Mouse (Mus musculus) kidney, embryonic 16.5 days (tissue): ENCODE data around the gene Car5a. TPM values are rescaled to one million over a fixed set of nuclear protein-coding genes. Genes with fewer than 3 reads are reported as not detected.

Experiments
- ATAC-seq: fragments of 200-750 bp; cut with Nextera tagmentation; 2 replicates; pipeline ENCODE4 v1.8.0; 2017; ENCODE audit warnings: moderate TSS enrichment; ENCODE audit not compliant: low FRiP score, low TSS enrichment
- H3K27ac ChIP-seq: fragments of 300-500 bp; sonication (generic); 2 replicates; pipeline ENCODE4 v1.5.1; 2014; ENCODE audit warnings: low read length
- H3K27me3 ChIP-seq: fragments of 300-500 bp; sonication (generic); 2 replicates; pipeline ENCODE4 v1.6.1; 2014; ENCODE audit warnings: low read length, control low read depth, mixed read lengths; ENCODE audit not compliant: insufficient read depth
- H3K36me3 ChIP-seq: fragments of 300-500 bp; sonication (generic); 2 replicates; pipeline ENCODE4 v1.6.1; 2014; ENCODE audit warnings: low read length, control low read depth, mixed read lengths; ENCODE audit not compliant: insufficient read depth
- H3K4me1 ChIP-seq: fragments of 300-500 bp; sonication (generic); 2 replicates; pipeline ENCODE4 v1.6.1; 2014; ENCODE audit warnings: low read length, control low read depth, mixed read lengths; ENCODE audit not compliant: insufficient read depth
- H3K4me2 ChIP-seq: fragments of 300-500 bp; sonication (generic); replicated peaks from 2 replicates; pipeline ENCODE4 v1.6.1; 2014; ENCODE audit warnings: low read depth, low read length
- H3K4me3 ChIP-seq: fragments of 300-500 bp; sonication (generic); 2 replicates; pipeline ENCODE4 v1.5.1; 2014; ENCODE audit warnings: mild to moderate bottlenecking, low read length
- H3K9ac ChIP-seq: fragments of 300-500 bp; sonication (generic); replicated peaks from 2 replicates; pipeline ENCODE4 v1.6.1; 2014; ENCODE audit warnings: low read length
- H3K9me3 ChIP-seq: fragments of 300-500 bp; sonication (generic); 2 replicates; pipeline ENCODE4 v1.6.1; 2016; ENCODE audit warnings: low read length, control low read depth
- WGBS: fragments of 180-500 bp; shearing (Covaris S2); extraction: QIAGEN DNeasy Blood & Tissue Kit; methylation state at CpG from one replicate; pipeline ENCODE4 v1.1.7; 2014; 5-methylcytosine and 5-hydroxymethylcytosine counted together
- polyA plus RNA-seq: library from polyadenylated mRNA; unstranded; fragments of >200 nt; fragmentation: Nextera tagmentation; extraction: Ambion mirVana; gene quantifications from 2 replicates; pipeline ENCODE4 v1.2.1, GENCODE M21; 2015

The Car5a gene
- polyA plus RNA-seq, 1 experiment from 2014 or later: not detected

GRCm38 (mm10) chr8:121877828-121878480 lies 66.8 kb downstream of the Car5a start:
- H3K27ac ChIP-seq: no peak overlapping the region
- no peaks in the 10 kb centered on the region for H3K27me3 ChIP-seq
- peaks cover 36% of the 10 kb centered on the region for H3K4me1 ChIP-seq
- H3K4me2 ChIP-seq: no peak overlapping the region
- WGBS: 67% methylated on average over 7 of the region's 7 CpGs
- H3K9me3 ChIP-seq: no peaks in the 10 kb centered on the region
- H3K36me3 ChIP-seq: 0 out of 2 replicates have a peak, but pooled peaks cover 9% of the 10 kb centered on the region
- H3K9ac ChIP-seq: no peak overlapping the region
- no peak for ATAC-seq
- no peak overlapping the region for H3K4me3 ChIP-seq

- 0 out of 2 replicates have a peak, but pooled peaks cover 5% of the 10 kb centered on the region for H3K36me3 ChIP-seq
- peaks cover 36% of the 10 kb centered on the region for H3K4me1 ChIP-seq
- H3K9me3 ChIP-seq: no peaks in the 10 kb centered on the region
- H3K27ac ChIP-seq: no peak overlapping the region
- H3K27me3 ChIP-seq: no peaks in the 10 kb centered on the region
- no peak overlapping the region for H3K9ac ChIP-seq
- no peak for ATAC-seq
- 37% methylated on average over 5 of the region's 5 CpGs for WGBS
- no peak overlapping the region for H3K4me2 ChIP-seq
- H3K4me3 ChIP-seq: no peak overlapping the region
Measured at GRCm38 (mm10) chr8:121877212-121877611, 67.5 kb downstream of the Car5a start.

GRCm38 (mm10) chr8:121875517-121875916 lies 69.2 kb downstream of the Car5a start:
- Histone ChIP-seq H3K9me3 (no peaks in the 10 kb centered on the region), H3K4me3 (no peak overlapping the region), H3K36me3 (no peaks in the 10 kb centered on the region), H3K4me1 (peaks cover 28% of the 10 kb centered on the region), H3K27me3 (no peaks in the 10 kb centered on the region), H3K4me2 (no peak overlapping the region), H3K27ac (no peak overlapping the region; the same call in 1 of the 2 replicates), H3K9ac (no peak overlapping the region; the same call in 1 of the 2 replicates)
- 54% methylated on average over 9 of the region's 9 CpGs for WGBS
- no peak for ATAC-seq

- H3K4me3 ChIP-seq: no peak overlapping the region
- H3K4me1 ChIP-seq: peaks cover 28% of the 10 kb centered on the region
- H3K36me3 ChIP-seq: no peaks in the 10 kb centered on the region
- H3K4me2 ChIP-seq: no peak overlapping the region
- no peak overlapping the region; the same call in 1 of the 2 replicates for H3K27ac ChIP-seq
- 28% methylated on average over 3 of the region's 3 CpGs for WGBS
- ATAC-seq: no peak
- H3K9me3 ChIP-seq: no peaks in the 10 kb centered on the region
- no peaks in the 10 kb centered on the region for H3K27me3 ChIP-seq
- no peak overlapping the region; the same call in 1 of the 2 replicates for H3K9ac ChIP-seq
Measured at GRCm38 (mm10) chr8:121875045-121875444, 69.7 kb downstream of the Car5a start.

GRCm38 (mm10) chr8:121874031-121874430 lies 70.7 kb downstream of the Car5a start:
- H3K4me3 ChIP-seq: no peak overlapping the region
- no peak overlapping the region for H3K4me2 ChIP-seq
- ATAC-seq: peak; percentile 65
- no peaks in the 10 kb centered on the region for H3K9me3 ChIP-seq
- H3K27ac ChIP-seq: no peak overlapping the region
- H3K27me3 ChIP-seq: no peaks in the 10 kb centered on the region
- H3K9ac ChIP-seq: no peak overlapping the region
- WGBS: 40% methylated on average over 9 of the region's 9 CpGs
- peaks cover 28% of the 10 kb centered on the region for H3K4me1 ChIP-seq
- no peaks in the 10 kb centered on the region for H3K36me3 ChIP-seq

GRCm38 (mm10) chr8:121871833-121872440 lies 72.8 kb downstream of the Car5a start:
- Histone ChIP-seq H3K4me3 (no peak overlapping the region), H3K4me2 (no peak overlapping the region), H3K27me3 (no peaks in the 10 kb centered on the region), H3K27ac (no peak overlapping the region), H3K36me3 (no peaks in the 10 kb centered on the region), H3K4me1 (peaks cover 15% of the 10 kb centered on the region), H3K9ac (no peak overlapping the region), H3K9me3 (no peaks in the 10 kb centered on the region)
- no peak for ATAC-seq
- 36% methylated on average over 10 of the region's 10 CpGs for WGBS

GRCm38 (mm10) chr8:121870190-121870589 lies 74.5 kb downstream of the Car5a start:
- ATAC-seq: no peak
- H3K27ac ChIP-seq: no peak overlapping the region
- no peaks in the 10 kb centered on the region for H3K27me3 ChIP-seq
- H3K4me2 ChIP-seq: no peak overlapping the region
- no peaks in the 10 kb centered on the region for H3K36me3 ChIP-seq
- WGBS: 91% methylated on average over 2 of the region's 2 CpGs
- no peak overlapping the region for H3K9ac ChIP-seq
- H3K9me3 ChIP-seq: no peaks in the 10 kb centered on the region
- no peak overlapping the region for H3K4me3 ChIP-seq
- peaks cover 11% of the 10 kb centered on the region for H3K4me1 ChIP-seq

GRCm38 (mm10) chr8:121868896-121869295 lies 75.8 kb downstream of the Car5a start:
- WGBS: 94% methylated on average over 7 of the region's 7 CpGs
- Histone ChIP-seq H3K4me2 (no peak overlapping the region), H3K4me3 (no peak overlapping the region)

GRCm38 (mm10) chr8:121868196-121868595 lies 76.5 kb downstream of the Car5a start:
- no peak for ATAC-seq
- H3K9ac ChIP-seq: no peak overlapping the region
- WGBS: 84% methylated on average over 5 of the region's 5 CpGs
- H3K36me3 ChIP-seq: no peaks in the 10 kb centered on the region
- no peaks in the 10 kb centered on the region for H3K4me1 ChIP-seq
- H3K4me3 ChIP-seq: no peak overlapping the region
- H3K27me3 ChIP-seq: no peaks in the 10 kb centered on the region
- no peaks in the 10 kb centered on the region for H3K9me3 ChIP-seq
- H3K27ac ChIP-seq: no peak overlapping the region
- no peak overlapping the region for H3K4me2 ChIP-seq

More at GRCm38 (mm10) chr8:121868896-121869295, 75.8 kb downstream of the Car5a start:
- H3K27me3 ChIP-seq: no peaks in the 10 kb centered on the region
- no peak overlapping the region for H3K9ac ChIP-seq
- H3K4me1 ChIP-seq: no peaks in the 10 kb centered on the region
- H3K36me3 ChIP-seq: no peaks in the 10 kb centered on the region
- no peak overlapping the region for H3K27ac ChIP-seq
- no peaks in the 10 kb centered on the region for H3K9me3 ChIP-seq
- ATAC-seq: no peak
